Mouse (Mus musculus) lung, embryonic 14.5 days (tissue): Measurements from ENCODE around the gene Cbln3. TPM values are rescaled to one million over a fixed set of nuclear protein-coding genes. Genes with fewer than 3 reads are reported as not detected.

Source experiments
- ATAC-seq: fragments of 200-750 bp; cut with Nextera tagmentation; 2 replicates; pipeline ENCODE4 v1.8.0; 2017; ENCODE audit warnings: mild to moderate bottlenecking, moderate TSS enrichment, moderate library complexity; ENCODE audit not compliant: insufficient read depth
- DNase-seq: peaks from one replicate; pipeline ENCODE4 v3.0.0-alpha.2; 2015
- H3K27ac ChIP-seq: fragments of 300-500 bp; sonication (generic); 2 replicates; pipeline ENCODE4 v1.5.1; 2014; ENCODE audit warnings: low read depth, mild to moderate bottlenecking, moderate library complexity
- H3K27me3 ChIP-seq: fragments of 300-500 bp; sonication (generic); 2 replicates; pipeline ENCODE4 v1.6.1; 2014; ENCODE audit warnings: low read length, control low read depth; ENCODE audit not compliant: insufficient read depth
- H3K36me3 ChIP-seq: fragments of 300-500 bp; sonication (generic); 2 replicates; pipeline ENCODE4 v1.6.1; 2014; ENCODE audit warnings: control low read depth; ENCODE audit not compliant: insufficient read depth
- H3K4me1 ChIP-seq: fragments of 300-500 bp; sonication (generic); 2 replicates; pipeline ENCODE4 v1.6.1; 2014; ENCODE audit warnings: antibody characterized with exemption, control low read depth; ENCODE audit not compliant: insufficient read depth
- H3K4me2 ChIP-seq: fragments of 300-500 bp; sonication (generic); 2 replicates; pipeline ENCODE4 v1.6.1; 2014; ENCODE audit warnings: mild to moderate bottlenecking
- H3K4me3 ChIP-seq: fragments of 300-500 bp; sonication (generic); 2 replicates; pipeline ENCODE4 v1.5.1; 2014; ENCODE audit warnings: low read depth, low read length
- H3K9ac ChIP-seq: fragments of 300-500 bp; sonication (generic); 2 replicates; pipeline ENCODE4 v1.6.1; 2014
- H3K9me3 ChIP-seq: fragments of 300-500 bp; sonication (generic); 2 replicates; pipeline ENCODE4 v1.6.1; 2016; ENCODE audit warnings: low read depth, low read length, control low read depth
- CTCF ChIP-seq: IDR thresholded peaks from 2 replicates; pipeline ENCODE4 v1.5.1; 2016; ENCODE audit warnings: antibody characterized with exemption, low read depth
- WGBS: fragments of 180-500 bp; shearing (Covaris S2); extraction: QIAGEN DNeasy Blood & Tissue Kit; methylation state at CpG from one replicate; pipeline ENCODE4 v1.1.7; 2014; 5-methylcytosine and 5-hydroxymethylcytosine counted together
- polyA plus RNA-seq: library from polyadenylated mRNA; unstranded; fragments of >200 nt; fragmentation: Nextera tagmentation; extraction: Ambion mirVana; gene quantifications from 2 replicates; pipeline ENCODE4 v1.2.1, GENCODE M21; 2014

The Cbln3 gene
- polyA plus RNA-seq, 1 experiment from 2014 or later = 1.9 TPM

GRCm38 (mm10) chr14:55872039-55872438 lies 12.2 kb downstream of the Cbln3 start:
- Histone ChIP-seq H3K27ac (no peak overlapping the region), H3K27me3 (no peaks in the 10 kb centered on the region), H3K9me3 (no peaks in the 10 kb centered on the region), H3K9ac (no peak overlapping the region), H3K4me1 (peaks cover 10% of the 10 kb centered on the region; the same call in 1 of the 2 replicates), H3K36me3 (peaks cover 61% of the 10 kb centered on the region), H3K4me2 (no peak overlapping the region), H3K4me3 (no peak overlapping the region)
- no peak for DNase-seq
- WGBS = 82% methylated on average over 12 of the region's 12 CpGs
- no peak for ATAC-seq
- TF ChIP-seq CTCF = no peak

GRCm38 (mm10) chr14:55869538-55869937 lies 14.7 kb downstream of the Cbln3 start:
- TF ChIP-seq CTCF = no peak
- Histone ChIP-seq H3K4me1 (peaks cover 10% of the 10 kb centered on the region; the same call in 1 of the 2 replicates), H3K36me3 (peaks cover 86% of the 10 kb centered on the region), H3K4me2 (no peak overlapping the region), H3K27me3 (no peaks in the 10 kb centered on the region), H3K9ac (no peak overlapping the region), H3K27ac (no peak overlapping the region), H3K4me3 (no peak overlapping the region), H3K9me3 (no peaks in the 10 kb centered on the region)
- ATAC-seq (no peak), DNase-seq (no peak)
- WGBS = 92% methylated on average over 6 of the region's 6 CpGs

GRCm38 (mm10) chr14:55868230-55869026 lies 15.8 kb downstream of the Cbln3 start:
- H3K4me1 ChIP-seq = 0 out of 2 replicates have a peak, but pooled peaks cover 5% of the 10 kb centered on the region
- ATAC-seq (no peak), DNase-seq (no peak)
- 81% methylated on average over 14 of the region's 14 CpGs for WGBS
- H3K36me3 ChIP-seq = peaks cover 98% of the 10 kb centered on the region
- TF ChIP-seq CTCF = no peak
- no peaks in the 10 kb centered on the region for H3K27me3 ChIP-seq
- no peak overlapping the region for H3K9ac ChIP-seq
- H3K9me3 ChIP-seq = no peaks in the 10 kb centered on the region
- H3K4me3 ChIP-seq = no peak overlapping the region
- no peak overlapping the region for H3K4me2 ChIP-seq
- H3K27ac ChIP-seq = no peak overlapping the region

- Histone ChIP-seq H3K27ac (no peak overlapping the region), H3K4me1 (no peaks in the 10 kb centered on the region), H3K9ac (no peak overlapping the region), H3K36me3 (peaks cover 92% of the 10 kb centered on the region), H3K9me3 (no peaks in the 10 kb centered on the region), H3K4me2 (no peak overlapping the region), H3K27me3 (no peaks in the 10 kb centered on the region), H3K4me3 (no peak overlapping the region)
- DNase-seq = peak; percentile 88
- peak; percentile 87 for TF ChIP-seq CTCF
- 42% methylated on average over 4 of the region's 4 CpGs for WGBS
- no peak for ATAC-seq
Measured at GRCm38 (mm10) chr14:55866962-55867361, 17.2 kb downstream of the Cbln3 start.

- peak; percentile 98 for TF ChIP-seq CTCF
- Histone ChIP-seq H3K4me1 (no peaks in the 10 kb centered on the region), H3K9ac (no peak overlapping the region), H3K27ac (0 out of 2 replicates have a peak overlapping the region, but pooled peaks have one; percentile 5), H3K36me3 (peaks cover 62% of the 10 kb centered on the region), H3K4me2 (no peak overlapping the region), H3K4me3 (no peak overlapping the region), H3K9me3 (no peaks in the 10 kb centered on the region), H3K27me3 (no peaks in the 10 kb centered on the region)
- DNase-seq (peak; percentile 93), ATAC-seq (peak; percentile 73; the same call in 1 of the 2 replicates)
- WGBS = 20% methylated on average over 7 of the region's 7 CpGs
Measured at GRCm38 (mm10) chr14:55863773-55864172, 20.4 kb downstream of the Cbln3 start.

- H3K27me3 ChIP-seq = no peaks in the 10 kb centered on the region
- no peak overlapping the region for H3K4me3 ChIP-seq
- ATAC-seq (no peak), DNase-seq (no peak)
- H3K27ac ChIP-seq = no peak overlapping the region
- no peak overlapping the region for H3K4me2 ChIP-seq
- 85% methylated on average over 10 of the region's 10 CpGs for WGBS
- H3K4me1 ChIP-seq = peaks cover 2% of the 10 kb centered on the region
- no peak overlapping the region for H3K9ac ChIP-seq
- H3K9me3 ChIP-seq = no peaks in the 10 kb centered on the region
- no peak for TF ChIP-seq CTCF
- peaks cover 57% of the 10 kb centered on the region for H3K36me3 ChIP-seq
Measured at GRCm38 (mm10) chr14:55862970-55863369, 21.2 kb downstream of the Cbln3 start.

GRCm38 (mm10) chr14:55862186-55862585 lies 22.0 kb downstream of the Cbln3 start:
- DNase-seq (no peak), ATAC-seq (no peak)
- H3K9ac ChIP-seq = peak overlapping the region; percentile 20; the same call in 1 of the 2 replicates
- H3K27me3 ChIP-seq = no peaks in the 10 kb centered on the region
- H3K36me3 ChIP-seq = peaks cover 57% of the 10 kb centered on the region
- WGBS = 57% methylated on average over 6 of the region's 6 CpGs
- H3K4me3 ChIP-seq = no peak overlapping the region
- H3K9me3 ChIP-seq = no peaks in the 10 kb centered on the region
- H3K4me1 ChIP-seq = peaks cover 6% of the 10 kb centered on the region
- no peak overlapping the region for H3K4me2 ChIP-seq
- peak overlapping the region; percentile 36; the same call in 1 of the 2 replicates for H3K27ac ChIP-seq
- TF ChIP-seq CTCF = no peak
